Mouse (Mus musculus): ENCODE data around the gene Slc35c1.

Gene Slc35c1

GRCm38 (mm10) chr2:92431611-92432179 is 28.6 kb downstream of the Slc35c1 start:
- TF ChIP-seq GATA4 (IDR thresholded peaks at IDR 0.05; ENCODE audit: insufficient replicate concordance, low read length), result no peak

GRCm38 (mm10) chr2:92430723-92431541 is 29.4 kb downstream of the Slc35c1 start:
- TF ChIP-seq GATA4 (IDR thresholded peaks at IDR 0.05; ENCODE audit: insufficient replicate concordance, low read length), result no peak

DNA sequence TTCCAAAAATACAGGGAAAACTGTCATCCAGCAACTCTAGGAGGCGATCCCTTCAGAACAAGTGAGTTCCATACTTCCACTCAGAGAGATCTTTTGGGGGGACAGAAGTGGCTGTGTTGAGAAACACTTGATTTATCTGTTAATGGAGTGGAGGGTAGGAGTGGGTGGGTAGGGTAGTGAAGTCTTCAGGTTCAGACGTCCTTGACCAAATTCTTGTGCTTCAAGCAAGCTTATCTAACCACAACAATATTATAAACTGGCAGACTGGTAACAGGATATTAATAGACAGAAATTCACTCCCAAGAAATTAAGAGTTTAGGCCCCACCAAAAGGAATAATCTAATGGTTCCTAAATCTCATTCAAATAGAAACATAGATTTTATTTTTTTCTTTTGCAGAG is 30.2 kb downstream of the Slc35c1 start:
- TF ChIP-seq GATA4 (IDR thresholded peaks at IDR 0.05; ENCODE audit: insufficient replicate concordance, low read length), result no peak

DNA sequence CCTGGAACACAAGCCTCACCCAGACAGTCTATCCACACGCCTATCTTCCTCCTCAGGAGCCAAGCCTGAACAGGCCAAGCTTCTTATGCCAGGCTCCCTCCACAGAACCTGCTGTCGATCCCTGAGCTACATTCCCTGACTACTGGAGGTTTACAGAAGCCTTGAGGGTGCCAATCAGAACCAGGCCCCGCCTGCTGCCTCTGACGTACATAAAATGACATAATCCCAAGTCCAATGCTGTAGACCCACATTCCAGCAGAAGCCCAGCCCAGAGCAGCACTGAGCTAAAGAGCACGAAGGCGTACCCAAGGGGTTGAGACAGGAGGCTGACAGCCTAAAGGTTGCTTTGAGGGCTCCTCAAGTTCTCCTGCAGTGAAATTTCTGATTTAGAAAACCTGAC is 32.5 kb downstream of the Slc35c1 start:
- TF ChIP-seq GATA4 (IDR thresholded peaks at IDR 0.05; ENCODE audit: insufficient replicate concordance, low read length), result no peak

- TF ChIP-seq GATA4 (IDR thresholded peaks at IDR 0.05; ENCODE audit: insufficient replicate concordance, low read length), result no peak
Measured at GRCm38 (mm10) chr2:92426426-92426825, 33.9 kb downstream of the Slc35c1 start.

GRCm38 (mm10) chr2:92425366-92425765 is 35.0 kb downstream of the Slc35c1 start:
- TF ChIP-seq GATA4 (IDR thresholded peaks at IDR 0.05; ENCODE audit: insufficient replicate concordance, low read length), result no peak

GRCm38 (mm10) chr2:92424462-92425308 is 35.7 kb downstream of the Slc35c1 start:
- TF ChIP-seq GATA4 (IDR thresholded peaks at IDR 0.05; ENCODE audit: insufficient replicate concordance, low read length), result no peak

DNA sequence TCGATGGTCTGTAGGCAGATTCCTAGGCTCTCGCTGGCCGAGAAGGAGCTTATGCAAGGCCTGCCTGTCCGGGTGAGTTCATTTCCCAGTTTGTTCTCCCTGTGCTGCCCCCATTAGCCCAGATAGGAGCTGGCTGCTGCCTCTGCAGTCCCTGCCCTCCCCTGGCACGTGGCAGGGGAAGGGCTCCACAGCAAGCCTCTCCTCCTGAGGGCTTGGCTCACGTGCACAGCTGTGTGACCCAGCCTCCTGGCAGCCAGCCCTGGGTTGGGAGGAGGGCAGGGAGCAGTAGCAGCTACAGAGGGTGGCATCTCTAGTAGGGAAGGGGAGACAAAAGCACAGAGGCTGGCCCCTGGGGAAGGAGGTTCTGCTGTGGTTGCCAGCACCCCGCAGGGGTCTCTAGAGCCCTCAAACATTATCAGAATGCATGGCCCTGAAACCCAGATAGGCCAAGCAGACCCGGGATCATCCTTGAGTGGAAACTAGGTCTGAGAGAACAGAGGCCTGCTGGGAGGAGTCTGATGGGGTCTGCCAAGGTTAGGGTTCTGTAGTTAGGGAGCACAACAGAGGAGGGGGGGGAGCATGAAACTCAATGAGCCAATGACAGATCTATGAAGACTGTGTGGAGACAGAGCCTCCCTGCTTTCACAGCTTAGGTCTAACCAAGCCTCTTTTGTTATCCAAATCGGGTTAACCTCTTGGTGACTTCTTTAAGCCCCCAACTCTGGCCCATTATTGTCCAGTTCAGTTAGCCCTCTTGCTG is 36.5 kb downstream of the Slc35c1 start:
- peak; percentile 77; the same call in 1 of the 2 replicates for TF ChIP-seq GATA4 (IDR thresholded peaks at IDR 0.05; ENCODE audit: insufficient replicate concordance, low read length)

DNA sequence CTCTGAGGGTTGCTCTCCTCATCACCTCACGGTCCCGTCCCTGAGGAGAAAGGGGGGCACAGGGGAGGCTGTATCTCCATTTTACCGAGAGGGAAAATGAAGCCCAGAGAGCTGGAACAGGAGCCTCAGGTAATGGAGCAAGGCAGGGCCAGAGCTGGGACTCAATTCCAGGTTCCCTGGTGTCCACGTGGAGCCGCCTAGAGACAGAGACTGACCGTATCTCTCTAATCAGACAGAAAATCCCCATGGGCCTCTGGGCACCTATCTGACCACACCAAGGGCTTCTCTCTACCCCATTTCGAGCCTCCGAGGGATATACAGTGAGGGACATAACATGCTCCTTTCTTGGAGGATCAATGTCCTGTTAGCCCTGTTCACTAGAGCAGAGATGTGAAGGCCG is 37.2 kb downstream of the Slc35c1 start:
- TF ChIP-seq GATA4 (IDR thresholded peaks at IDR 0.05; ENCODE audit: insufficient replicate concordance, low read length), result no peak

DNA sequence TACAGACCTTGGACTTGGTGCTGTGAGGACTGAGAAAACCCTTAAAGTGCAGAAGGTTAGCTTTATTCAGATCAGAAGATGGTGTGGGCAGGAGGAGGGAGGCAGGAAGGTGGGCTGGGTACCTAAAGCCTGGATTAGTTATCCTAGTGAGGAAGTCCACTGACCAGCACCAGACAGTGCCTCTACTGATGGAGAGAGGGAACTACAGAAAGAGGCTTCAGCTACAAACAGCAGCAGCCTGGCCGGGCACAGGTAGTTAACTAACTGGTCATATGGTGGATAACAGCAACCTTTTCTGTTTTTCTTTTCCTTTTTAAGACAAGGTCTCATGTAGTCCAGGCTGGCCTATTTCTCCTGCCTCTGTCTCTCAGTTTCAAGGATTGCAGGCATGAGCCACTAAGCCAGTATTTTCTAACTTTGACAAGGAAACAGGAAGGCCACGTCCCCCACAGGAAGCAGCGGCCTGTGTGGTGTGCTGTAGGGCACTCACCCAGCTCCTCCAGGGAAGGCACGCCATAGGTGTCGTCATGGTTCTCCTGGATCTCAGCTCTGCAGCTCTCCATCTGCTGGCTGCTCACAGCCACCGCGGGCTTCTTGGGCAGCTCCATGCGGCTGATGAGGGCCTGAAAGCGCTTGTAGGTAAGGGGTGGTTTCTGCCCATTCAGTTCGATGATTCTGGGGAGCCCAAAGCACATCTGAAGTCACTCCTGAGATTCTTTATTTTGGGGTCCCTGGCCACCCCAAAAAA is 37.8 kb downstream of the Slc35c1 start:
- TF ChIP-seq GATA4 (IDR thresholded peaks at IDR 0.05; ENCODE audit: insufficient replicate concordance, low read length), result no peak

GRCm38 (mm10) chr2:92421723-92422387 is 38.5 kb downstream of the Slc35c1 start:
- TF ChIP-seq GATA4 (IDR thresholded peaks at IDR 0.05; ENCODE audit: insufficient replicate concordance, low read length), result peak; percentile 69; the same call in 1 of the 2 replicates

DNA sequence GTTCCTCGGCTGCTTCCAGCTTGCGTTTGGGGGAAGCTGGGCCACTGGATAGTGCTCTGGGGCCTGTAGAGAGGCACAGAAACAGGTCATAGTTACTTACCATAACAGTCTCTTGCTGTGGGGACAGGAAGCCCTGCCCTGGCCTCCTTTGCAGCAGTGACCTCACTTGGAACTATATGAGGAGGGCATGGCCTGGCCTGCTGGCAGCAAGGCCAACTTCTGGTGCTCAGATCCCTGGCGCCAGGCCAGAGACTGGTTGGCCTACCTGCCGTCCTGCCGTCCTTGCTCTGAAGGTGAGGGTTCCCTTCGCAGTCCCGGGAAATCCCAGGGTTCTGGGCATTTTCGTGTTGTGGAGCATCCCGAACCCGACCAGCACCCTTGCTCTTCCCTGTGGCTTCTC is 48.6 kb downstream of the Slc35c1 start:
- TF ChIP-seq GATA4 (IDR thresholded peaks at IDR 0.05; ENCODE audit: insufficient replicate concordance, low read length), result no peak

- TF ChIP-seq GATA4 (IDR thresholded peaks at IDR 0.05; ENCODE audit: insufficient replicate concordance, low read length), result no peak
Measured at GRCm38 (mm10) chr2:92408309-92409045, 51.9 kb downstream of the Slc35c1 start.
